Mouse (Mus musculus): ENCODE measurements around the gene Kalrn. TPM values are rescaled to one million over a fixed set of nuclear protein-coding genes. Genes with fewer than 3 reads are reported as not detected.

Gene Kalrn
- total RNA-seq, 2 experiments from 2014 or later = 22.6 to 24.6 TPM

DNA sequence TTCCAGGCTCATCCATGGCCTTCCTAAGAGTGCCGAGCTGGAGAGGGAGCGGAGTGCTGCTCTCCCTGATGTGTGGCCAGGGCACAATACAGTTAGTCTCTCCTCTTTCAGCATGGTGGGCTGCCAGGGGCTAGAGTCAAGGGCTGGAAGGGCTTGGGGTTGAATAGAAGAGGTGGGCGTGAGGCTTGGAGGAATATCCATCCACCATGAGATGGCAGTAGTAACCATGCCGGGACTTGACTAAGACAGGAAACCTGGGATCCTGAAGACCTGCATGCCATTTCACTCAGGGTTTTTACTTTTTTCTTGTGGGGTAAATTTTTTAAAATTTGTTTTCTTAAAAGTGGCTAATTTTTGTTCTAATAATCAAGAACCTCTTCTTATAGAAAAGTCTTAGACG is 365.4 kb downstream of the Kalrn start:
- no peak for DNase-seq (ENCODE audit: low spot score in 2 of 2)

DNA sequence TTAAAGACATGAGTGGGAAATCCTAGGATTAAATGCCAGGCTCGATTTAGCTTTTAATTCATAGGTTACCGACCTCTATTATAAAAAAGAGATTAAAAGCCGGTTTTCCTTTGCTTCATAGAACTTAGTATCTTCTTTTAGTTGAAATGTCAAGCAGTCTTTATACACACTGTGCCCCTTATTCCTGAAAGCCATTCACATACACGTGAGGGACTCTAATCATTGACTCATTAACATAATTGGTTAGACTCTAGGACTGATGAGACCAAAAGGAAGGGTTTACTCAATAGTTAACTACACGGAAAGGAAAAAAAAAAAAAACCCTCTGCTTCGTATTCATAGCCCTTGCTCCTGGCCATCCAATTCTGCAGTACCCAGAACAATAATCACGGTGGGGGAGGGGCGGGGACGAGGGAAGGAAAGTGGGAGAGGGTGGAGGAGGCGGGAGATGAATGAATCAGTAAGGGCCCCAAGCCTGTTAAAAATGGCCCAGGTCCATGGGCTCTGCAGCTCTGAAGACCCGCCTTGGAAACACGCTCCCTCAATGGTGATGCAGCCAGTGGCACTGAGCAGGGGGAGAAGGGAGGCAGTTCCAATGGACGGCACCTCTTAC is 368.7 kb downstream of the Kalrn start:
- DNase-seq (ENCODE audit: low spot score in 2 of 2) = no peak

DNA sequence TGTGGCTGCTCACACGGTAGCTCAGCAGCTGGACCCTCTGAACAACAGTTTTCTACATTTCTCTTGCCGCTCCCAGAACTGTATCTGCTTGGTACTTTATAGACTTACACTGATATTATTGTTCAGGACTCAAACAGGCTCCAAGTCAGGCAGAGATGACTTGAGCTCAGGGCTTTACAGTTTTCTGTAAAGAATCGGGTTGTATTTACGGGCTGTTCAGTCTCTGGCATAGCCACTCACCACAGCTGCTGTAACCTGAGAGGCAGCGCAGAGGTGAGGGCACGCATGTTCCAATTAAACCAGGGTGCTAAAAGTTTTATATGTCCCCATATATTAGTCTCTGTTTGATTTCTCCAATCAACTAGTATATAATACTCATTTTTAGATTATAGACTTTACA is 373.8 kb downstream of the Kalrn start:
- DNase-seq (ENCODE audit: low spot score in 2 of 2) = no peak

DNA sequence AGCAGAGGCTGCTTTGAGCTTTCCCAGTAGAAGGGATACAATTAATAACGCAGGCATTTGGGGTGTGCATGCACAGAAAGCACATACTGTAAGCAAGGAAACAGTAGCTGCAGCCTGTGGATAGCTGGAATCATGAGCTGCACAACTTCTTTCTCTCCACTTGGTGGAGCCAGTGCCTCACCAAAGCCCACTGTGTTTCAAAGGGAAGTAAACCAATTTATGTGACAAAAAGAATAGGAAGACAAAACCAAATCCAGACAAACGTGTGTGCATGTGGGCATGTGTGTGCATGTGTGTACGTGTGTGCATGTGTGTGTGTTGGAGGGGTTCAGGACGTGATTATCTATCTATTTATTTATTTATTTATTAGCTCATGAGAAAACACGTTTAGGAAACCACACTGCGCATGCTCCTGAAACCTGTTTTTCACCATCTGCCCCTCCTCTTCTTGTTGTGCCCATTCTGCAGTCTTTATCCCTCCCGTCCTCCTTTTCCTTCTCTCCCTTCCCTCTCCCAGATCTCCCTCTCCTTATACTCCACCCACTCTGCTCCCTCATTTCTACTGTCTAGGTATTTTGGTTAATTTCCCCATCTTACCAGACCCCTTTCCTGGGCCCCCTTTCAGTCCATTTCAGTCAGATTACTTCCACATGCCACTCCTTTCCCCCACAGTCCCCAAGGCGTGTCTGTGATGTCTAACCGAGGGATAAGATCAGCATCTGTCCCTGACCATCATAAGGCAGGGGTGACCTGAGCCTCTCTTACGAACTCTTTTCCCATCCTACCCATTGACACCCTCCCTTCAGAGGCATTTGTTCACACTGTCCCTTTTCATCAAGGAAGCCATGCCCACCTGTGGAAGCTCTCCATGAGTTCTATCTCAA is 380.1 kb downstream of the Kalrn start:
- DNase-seq (ENCODE audit: low spot score in 2 of 2) = no peak

DNA sequence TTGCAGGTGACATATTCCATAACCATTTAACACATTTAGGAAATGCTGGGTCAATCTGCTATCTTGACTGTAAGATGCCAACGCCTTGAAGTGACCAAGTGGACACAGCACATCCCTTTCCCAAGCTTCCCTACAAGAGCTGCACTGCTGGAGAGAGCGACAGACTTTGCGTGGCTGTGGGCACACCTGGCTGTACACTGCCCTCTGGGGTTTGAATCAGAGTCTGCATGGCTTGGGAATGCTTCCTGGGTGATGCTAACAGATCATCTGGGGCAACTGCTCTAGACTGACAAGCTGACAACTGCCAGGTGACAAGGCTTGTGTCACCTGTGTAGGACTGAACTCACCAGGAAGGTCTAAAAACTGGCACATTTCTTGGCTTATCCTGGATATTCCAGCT is 388.6 kb downstream of the Kalrn start:
- DNase-seq (ENCODE audit: low spot score in 2 of 2) = no peak

GRCm38 (mm10) chr16:34183186-34183585 is 390.1 kb downstream of the Kalrn start:
- DNase-seq (ENCODE audit: low spot score in 2 of 2) = no peak

DNA sequence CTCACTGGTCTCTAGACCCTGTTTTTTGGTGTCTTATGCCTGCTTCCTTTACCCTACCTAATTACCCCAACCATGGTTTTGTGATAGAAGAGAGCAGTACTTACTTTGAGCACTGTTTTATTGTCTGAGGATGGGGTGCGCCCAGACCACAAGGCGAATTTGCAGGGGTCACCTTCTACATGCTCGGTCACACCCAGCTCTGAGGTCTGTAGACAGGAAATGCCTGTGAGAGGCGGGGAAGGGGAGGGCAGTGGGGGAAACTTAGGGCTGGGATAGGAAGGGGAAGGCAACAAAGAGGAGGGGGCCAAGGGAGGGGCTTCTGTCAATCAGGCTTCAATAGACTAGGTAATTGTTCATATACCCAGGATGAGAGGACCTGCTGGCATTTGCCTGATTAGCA is 397.7 kb downstream of the Kalrn start:
- no peak for DNase-seq (ENCODE audit: low spot score in 2 of 2)

DNA sequence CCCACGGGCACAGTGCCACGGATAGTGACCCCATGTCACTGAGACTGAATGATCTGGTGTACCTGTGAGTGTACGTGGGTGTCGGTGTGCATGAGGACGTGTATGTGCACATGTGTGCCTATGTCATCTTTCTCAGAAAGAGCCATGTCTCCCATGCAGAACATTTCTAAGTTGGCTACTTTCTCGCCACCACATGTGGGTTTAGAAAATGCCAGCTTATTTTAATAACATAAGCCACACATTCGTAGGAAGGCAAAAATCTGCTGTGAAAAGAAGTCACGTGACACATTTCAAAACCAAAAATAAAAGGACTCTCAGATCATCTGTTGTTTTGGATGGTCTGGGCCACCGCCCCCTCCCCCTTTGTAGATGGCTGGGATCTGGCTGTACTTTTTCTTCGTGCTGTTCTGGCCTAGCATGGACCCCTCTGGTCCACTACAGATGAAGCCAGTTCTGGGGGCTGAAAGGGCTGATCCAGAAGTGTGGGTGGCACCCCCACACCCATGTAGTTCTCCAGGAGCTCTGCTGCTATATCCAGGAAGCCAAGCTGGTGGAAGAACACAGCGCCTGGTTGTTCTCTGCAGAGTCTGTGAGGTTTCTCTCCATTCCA is 400.7 kb downstream of the Kalrn start:
- DNase-seq (ENCODE audit: low spot score in 2 of 2) = no peak

DNA sequence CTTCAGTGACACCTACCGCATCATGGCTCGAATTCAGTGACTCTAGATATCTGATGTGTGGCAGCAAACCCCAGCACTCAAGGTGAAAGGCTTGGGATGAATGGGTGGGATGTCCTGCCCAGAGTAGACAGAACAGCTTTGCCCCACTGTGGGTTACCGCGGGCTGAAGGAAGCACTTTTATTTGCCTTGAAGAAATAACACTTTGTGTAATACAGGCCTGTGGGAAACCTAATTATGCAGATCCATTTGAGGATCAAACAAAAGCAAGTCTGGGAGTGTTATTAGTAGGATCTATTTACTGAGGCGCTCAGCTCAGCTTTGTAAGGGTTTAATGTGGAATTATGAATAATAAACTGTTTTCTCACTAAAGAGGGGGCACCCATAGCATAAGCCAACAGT is 406.3 kb downstream of the Kalrn start:
- no peak for DNase-seq (ENCODE audit: low spot score in 2 of 2)

DNA sequence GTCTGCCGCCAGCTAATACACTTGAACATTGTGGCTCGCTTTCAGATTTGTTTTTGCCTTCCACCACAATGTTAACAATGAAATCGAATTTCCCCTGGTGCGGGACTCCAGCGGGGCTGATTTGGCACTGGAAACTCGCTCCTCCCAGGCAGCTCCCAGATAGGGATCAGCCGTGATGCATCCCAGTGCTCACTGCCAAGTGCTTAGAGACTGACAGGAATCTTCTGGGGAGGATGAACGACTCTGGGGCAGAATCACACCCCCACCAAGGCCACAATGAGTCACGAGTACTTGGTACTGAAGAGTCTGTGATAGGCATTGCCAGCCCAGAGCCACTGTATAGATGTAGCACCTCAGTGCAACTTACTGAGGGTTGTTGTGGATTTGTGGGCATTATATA is 410.2 kb downstream of the Kalrn start:
- DNase-seq (ENCODE audit: low spot score in 2 of 2) = no peak

- no peak for DNase-seq (ENCODE audit: low spot score in 2 of 2)
These were observed 413.8 kb downstream of the Kalrn start for GRCm38 (mm10) chr16:34159576-34159975.

GRCm38 (mm10) chr16:34157386-34158135 is 415.8 kb downstream of the Kalrn start:
- no peak for DNase-seq (ENCODE audit: low spot score in 2 of 2)

GRCm38 (mm10) chr16:34155696-34156095 is 417.6 kb downstream of the Kalrn start:
- no peak for DNase-seq (ENCODE audit: low spot score in 2 of 2)

DNA sequence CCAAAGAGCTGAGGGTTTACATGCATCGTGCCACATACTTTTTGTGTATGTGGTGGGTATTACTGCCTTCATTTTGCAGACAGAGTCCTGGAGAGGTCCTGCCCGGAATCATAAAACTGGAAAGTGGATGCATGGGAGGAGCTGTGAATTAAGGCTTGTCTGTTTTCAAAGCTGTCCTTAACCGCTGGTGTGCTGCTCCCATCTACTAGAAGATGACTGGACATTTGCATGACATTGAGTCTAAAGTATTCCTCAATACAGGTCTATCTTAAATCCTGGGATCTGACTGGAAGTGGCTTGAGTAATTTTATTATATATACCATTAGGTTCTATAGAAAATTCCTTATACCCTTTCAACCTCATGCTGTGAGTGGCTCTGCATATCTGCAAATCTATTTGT is 418.4 kb downstream of the Kalrn start:
- DNase-seq (ENCODE audit: low spot score in 2 of 2) = no peak

DNA sequence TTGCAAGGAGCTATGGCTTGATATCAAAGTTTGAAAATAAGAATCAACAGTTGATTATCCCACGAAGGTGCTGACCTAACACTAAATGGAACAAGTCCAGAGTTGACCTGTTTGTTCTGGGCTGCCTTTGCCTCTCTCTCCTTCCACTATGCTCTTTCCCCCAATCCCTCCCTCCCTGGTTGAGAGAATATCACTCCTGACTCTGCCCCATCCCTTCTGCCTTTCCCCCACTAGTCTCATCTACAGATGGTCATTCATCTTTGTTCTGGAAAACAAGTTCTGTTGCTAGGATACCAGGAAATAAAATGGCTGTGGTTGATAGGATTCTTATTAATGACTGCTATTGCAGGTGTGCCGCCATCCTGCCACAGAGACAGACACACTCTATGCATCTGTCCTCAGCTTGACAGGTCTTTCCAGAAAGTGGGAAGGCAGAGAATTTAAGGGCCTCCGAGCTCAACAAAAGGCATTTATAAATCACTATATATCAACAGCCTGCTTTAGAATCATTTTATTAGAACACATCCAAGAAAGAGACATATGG is 421.7 kb downstream of the Kalrn start:
- no peak for DNase-seq (ENCODE audit: low spot score in 2 of 2)

DNA sequence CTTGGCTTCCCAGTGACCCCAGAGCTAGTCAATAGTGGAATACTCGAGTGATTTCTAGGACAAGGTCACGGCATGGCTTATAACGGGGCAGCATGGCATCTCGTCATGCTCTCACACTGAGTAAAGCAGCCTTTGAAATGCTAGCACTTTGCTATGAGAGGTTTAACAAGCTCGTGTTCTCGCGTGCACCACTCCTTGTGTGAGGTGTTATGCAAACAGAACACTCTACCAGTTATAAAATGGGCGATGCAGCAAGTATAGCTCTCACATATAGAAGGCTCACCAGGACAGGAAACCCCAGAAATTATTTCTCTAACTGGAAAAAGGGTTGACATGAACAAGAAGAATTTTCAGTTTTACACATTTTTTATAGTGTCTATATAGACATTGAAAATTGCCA is 431.7 kb downstream of the Kalrn start:
- DNase-seq (ENCODE audit: low spot score in 2 of 2) = no peak

DNA sequence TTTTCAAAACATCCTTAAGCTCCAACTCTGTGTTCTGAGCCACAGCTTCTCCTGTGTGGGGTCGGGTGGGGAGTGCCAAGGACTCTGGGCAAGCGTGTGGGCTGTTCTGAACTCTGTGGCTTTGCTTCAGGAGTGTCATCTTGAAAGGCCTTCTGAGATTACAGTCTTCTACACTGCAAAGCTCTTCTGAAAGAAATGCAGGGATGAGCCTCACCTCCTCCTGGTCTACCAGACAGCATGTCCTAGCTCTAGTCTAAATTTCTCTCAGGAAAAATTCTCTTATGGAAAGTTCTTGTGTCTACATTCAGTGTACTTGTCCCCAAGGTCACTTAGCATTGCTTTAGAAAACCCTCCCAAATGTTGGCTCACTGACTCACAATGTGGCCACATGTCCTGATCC is 438.3 kb downstream of the Kalrn start:
- DNase-seq (ENCODE audit: low spot score in 2 of 2) = no peak

- DNase-seq (ENCODE audit: low spot score in 2 of 2) = no peak
These were observed 438.7 kb downstream of the Kalrn start for GRCm38 (mm10) chr16:34134628-34135027.

- DNase-seq (ENCODE audit: low spot score in 2 of 2) = peak; percentile 40 to 71
These were observed 447.7 kb downstream of the Kalrn start for GRCm38 (mm10) chr16:34125595-34125994.

DNA sequence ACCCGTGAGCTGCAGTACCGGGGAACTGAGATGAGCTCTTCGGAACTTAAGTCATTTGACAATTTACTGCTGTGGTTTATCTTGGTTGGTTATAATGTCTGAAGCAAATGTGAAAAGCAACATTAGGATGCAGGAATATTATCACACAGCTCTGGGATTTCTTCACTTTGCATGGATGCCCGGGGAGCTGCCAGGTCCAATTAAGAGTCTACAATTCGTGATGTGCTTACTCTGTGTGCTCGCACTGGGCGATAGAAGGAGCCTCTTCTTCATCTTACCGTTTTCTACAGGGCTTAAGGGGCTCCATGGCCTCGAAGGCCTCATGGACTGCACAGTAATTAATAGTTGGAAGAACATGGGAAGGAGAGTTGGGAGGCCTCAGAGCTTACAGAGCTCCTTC is 450.8 kb downstream of the Kalrn start:
- no peak for DNase-seq (ENCODE audit: low spot score in 2 of 2)

GRCm38 (mm10) chr16:34121288-34121687 is 452.0 kb downstream of the Kalrn start:
- no peak for DNase-seq (ENCODE audit: low spot score in 2 of 2)
